34 mouse cellular contexts compared by ENCODE assay signal in the genomic region with DNA sequence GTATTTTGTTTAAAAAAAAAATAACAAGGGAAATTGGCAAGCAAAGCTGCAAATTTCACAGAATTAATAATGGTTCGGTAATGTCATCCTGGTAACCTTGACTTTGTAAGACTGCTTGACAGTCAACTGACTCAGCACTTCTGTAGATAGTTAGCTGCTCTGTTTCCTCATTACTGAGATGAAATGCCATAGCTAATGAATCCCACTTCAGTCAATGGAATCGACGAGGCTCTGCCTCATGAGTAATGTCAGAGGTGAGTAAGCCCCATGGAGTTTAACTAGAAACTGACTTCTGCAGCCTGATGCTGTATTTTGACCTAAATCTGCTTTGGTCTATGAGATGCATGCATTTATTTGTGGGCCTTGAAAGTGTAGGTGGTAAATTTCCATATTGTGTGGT.
"Had no signal": no experiment of that assay in that cellular context is flagged by ENCODE, and none has a peak within 500 bp of the region (broad histone marks: within the 10 kb centered on the region; RNA-seq: fewer than 3 reads in every experiment).

No protein-coding gene starts in this region.

- H3K4me1 ChIP-seq: heart, embryonic 12.5 days; heart, embryonic 13.5 days; heart, embryonic 15.5 days; hindbrain, embryonic 10.5 days; hindbrain, embryonic 12.5 days; hindbrain, embryonic 13.5 days; hindbrain, embryonic 15.5 days; intestine, embryonic 15.5 days; kidney, embryonic 15.5 days had no signal

- H3K4me3 ChIP-seq: heart, embryonic 12.5 days; heart, embryonic 13.5 days; heart, embryonic 15.5 days; hindbrain, embryonic 10.5 days; hindbrain, embryonic 12.5 days; hindbrain, embryonic 13.5 days; hindbrain, embryonic 15.5 days; intestine, embryonic 15.5 days; kidney, embryonic 15.5 days; layer of hippocampus, adult 2 months; left cerebral cortex, adult 2 months had no signal

- ATAC-seq: hindbrain, embryonic 16.5 days; hindbrain, postnatal 0 days; inflammation-experienced regulatory T-cells, adult 6 months; intestine, embryonic 15.5 days; intestine, embryonic 16.5 days; intestine, postnatal 0 days had no signal

- H3K36me3 ChIP-seq: heart, embryonic 12.5 days; heart, embryonic 13.5 days; heart, embryonic 15.5 days; hindbrain, embryonic 10.5 days; hindbrain, embryonic 12.5 days; hindbrain, embryonic 13.5 days; hindbrain, embryonic 15.5 days; intestine, embryonic 15.5 days; kidney, embryonic 15.5 days had no signal

- DNase-seq: heart, postnatal 10 days; heart, postnatal 14 days; heart, postnatal 36 days; heart, postnatal 4 days; kidney, adult 11 months; kidney, adult 18-20 months; kidney, adult 2 months; kidney, adult 8-10 months; kidney, adult 9 months; kidney, postnatal 10 days; kidney, postnatal 14 days; kidney, postnatal 25 days; kidney, postnatal 36 days; kidney, postnatal 4 days; layer of hippocampus, adult 9-11 months; layer of hippocampus, postnatal 36 days had no signal

- H3K9me3 ChIP-seq: heart, embryonic 12.5 days; heart, embryonic 13.5 days; heart, embryonic 15.5 days; hindbrain, embryonic 10.5 days; hindbrain, embryonic 12.5 days; hindbrain, embryonic 13.5 days; hindbrain, embryonic 15.5 days; intestine, embryonic 15.5 days; kidney, embryonic 15.5 days had no signal

- H3K9ac ChIP-seq: heart, embryonic 12.5 days; heart, embryonic 13.5 days; heart, embryonic 15.5 days; hindbrain, embryonic 12.5 days; hindbrain, embryonic 13.5 days; hindbrain, embryonic 14.5 days; hindbrain, embryonic 15.5 days; intestine, embryonic 15.5 days; kidney, embryonic 15.5 days had no signal

- H3K27ac ChIP-seq: heart, embryonic 13.5 days; heart, embryonic 15.5 days; hindbrain, embryonic 10.5 days; hindbrain, embryonic 12.5 days; hindbrain, embryonic 13.5 days; hindbrain, embryonic 14.5 days; hindbrain, embryonic 15.5 days; hindbrain, postnatal 0 days; intestine, embryonic 15.5 days; kidney, embryonic 15.5 days; kidney, postnatal 0 days; layer of hippocampus, adult 2 months; left cerebral cortex, adult 2 months had no signal
